Mouse (Mus musculus) G1E-ER4 (cell line): Measurements from ENCODE around the gene Lpar1. TPM values are rescaled to one million over a fixed set of nuclear protein-coding genes. Genes with fewer than 3 reads are reported as not detected.

Experiments used
- GATA1 ChIP-seq: IDR thresholded peaks from one replicate; pipeline ENCODE4 v1.8.0; 2012; ENCODE audit warnings: low read length, inconsistent platforms
- polyA plus RNA-seq: library from polyadenylated mRNA; stranded (reverse); fragments of >175 nt; gene quantifications from 2 replicates; pipeline ENCODE4 v1.2.3, GENCODE M21; 2012

The Lpar1 gene
- polyA plus RNA-seq, 1 experiment = not detected

DNA sequence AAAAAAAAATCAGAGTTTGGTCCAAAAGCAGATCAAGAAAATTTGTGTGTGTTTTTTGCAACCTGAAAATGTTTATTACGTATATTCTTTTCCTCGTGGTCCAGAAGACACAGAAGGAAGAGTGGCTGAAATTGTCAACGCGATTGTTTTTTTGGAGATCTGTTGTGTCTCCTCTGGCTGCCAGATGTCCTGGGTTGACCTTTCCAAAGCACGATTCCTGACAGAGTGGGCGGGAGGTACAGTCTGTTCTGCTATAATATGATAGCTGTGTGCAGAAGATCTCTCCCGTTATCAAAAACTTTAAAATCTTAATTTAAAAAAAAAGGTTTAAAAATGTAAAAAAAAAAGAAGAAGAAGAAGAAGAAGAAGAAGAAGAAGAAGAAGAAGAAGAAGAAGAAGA is 105.9 kb downstream of the Lpar1 start:
- no peak for TF ChIP-seq GATA1

GRCm38 (mm10) chr4:58445846-58446245 is 107.9 kb downstream of the Lpar1 start:
- TF ChIP-seq GATA1 = no peak

DNA sequence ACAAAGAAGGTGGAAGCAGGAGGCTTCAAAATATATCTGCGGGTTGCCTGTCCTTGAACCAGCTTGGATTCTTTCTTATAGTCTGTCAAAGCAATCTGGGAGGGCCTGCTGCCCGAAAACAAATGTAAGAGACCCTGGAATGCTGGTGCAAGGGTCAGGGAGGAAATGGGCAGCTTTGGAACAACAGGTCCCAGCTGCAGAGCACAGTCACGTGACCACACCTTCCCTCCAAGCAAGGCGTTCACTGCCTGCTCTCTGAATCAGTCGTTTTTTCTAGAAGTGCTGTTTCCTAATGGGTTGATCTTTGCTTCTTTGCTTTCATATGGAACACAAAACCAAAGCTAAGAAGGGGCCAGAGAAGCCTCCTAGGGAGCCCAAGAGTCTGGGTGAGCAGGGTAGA is 111.4 kb downstream of the Lpar1 start:
- no peak for TF ChIP-seq GATA1

DNA sequence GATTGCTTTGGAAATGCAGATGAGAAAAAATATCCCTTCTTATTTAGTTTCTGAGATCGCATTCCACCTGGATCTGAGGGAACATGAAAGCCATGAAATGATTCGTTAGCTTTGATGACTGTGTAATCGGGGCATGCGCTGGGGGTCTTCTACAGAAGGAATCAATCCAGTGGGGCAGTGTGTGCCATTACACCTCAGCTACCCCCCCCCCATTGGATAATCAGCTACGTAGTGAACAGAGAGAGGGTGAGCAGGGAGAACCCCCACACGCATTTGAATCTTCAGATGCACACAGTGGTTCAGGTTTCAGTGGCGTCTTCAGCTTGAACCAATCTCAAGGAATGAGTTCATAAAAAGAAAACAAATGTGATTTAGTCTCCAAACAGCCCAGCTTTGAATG is 115.0 kb downstream of the Lpar1 start:
- TF ChIP-seq GATA1 = no peak

DNA sequence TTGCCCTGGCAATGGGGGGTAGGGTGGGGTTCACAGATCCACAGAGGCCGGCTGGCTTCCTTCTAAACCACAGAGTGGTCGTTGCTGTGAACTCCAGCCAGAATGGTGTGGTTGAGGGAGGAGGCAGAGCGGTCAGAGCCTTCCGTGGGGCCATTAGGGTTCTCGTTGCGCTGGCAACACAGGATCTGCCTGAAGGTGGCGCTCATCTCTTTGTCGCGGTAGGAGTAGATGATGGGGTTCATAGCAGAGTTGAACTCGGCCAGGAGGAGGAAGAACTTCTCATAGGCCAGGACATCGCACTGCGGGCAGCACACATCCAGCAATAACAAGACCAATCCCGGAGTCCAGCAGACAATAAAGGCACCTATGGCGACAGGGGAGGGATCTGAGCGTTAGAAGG is 116.4 kb downstream of the Lpar1 start:
- no peak for TF ChIP-seq GATA1

- TF ChIP-seq GATA1 = no peak
These were observed 130.3 kb downstream of the Lpar1 start for GRCm38 (mm10) chr4:58423276-58423930.

GRCm38 (mm10) chr4:58419225-58419624 is 134.5 kb downstream of the Lpar1 start:
- no peak for TF ChIP-seq GATA1

GRCm38 (mm10) chr4:58417319-58417718 is 136.4 kb downstream of the Lpar1 start:
- no peak for TF ChIP-seq GATA1

DNA sequence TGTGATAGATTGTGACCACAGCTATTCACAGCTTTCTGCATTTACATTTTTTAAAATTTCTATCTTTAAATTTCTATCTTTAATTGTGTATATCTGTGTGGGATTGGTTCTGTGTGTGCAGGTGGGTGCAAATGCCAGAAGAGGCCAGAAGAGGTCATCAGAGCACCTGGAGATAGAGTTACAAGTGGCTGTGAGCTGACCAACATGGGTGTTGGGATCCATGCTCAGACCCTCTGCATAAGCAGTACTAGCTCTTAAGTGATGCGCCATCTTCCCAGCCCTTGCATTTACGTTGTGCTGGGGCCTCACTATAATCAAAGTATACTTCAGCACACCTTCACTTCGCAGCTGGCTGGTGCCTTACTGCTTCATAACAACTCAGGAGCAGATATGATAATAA is 138.2 kb downstream of the Lpar1 start:
- no peak for TF ChIP-seq GATA1

- no peak for TF ChIP-seq GATA1
These were observed 140.2 kb downstream of the Lpar1 start for GRCm38 (mm10) chr4:58413188-58414185.

- TF ChIP-seq GATA1 = no peak
These were observed 151.7 kb downstream of the Lpar1 start for GRCm38 (mm10) chr4:58401973-58402501.

DNA sequence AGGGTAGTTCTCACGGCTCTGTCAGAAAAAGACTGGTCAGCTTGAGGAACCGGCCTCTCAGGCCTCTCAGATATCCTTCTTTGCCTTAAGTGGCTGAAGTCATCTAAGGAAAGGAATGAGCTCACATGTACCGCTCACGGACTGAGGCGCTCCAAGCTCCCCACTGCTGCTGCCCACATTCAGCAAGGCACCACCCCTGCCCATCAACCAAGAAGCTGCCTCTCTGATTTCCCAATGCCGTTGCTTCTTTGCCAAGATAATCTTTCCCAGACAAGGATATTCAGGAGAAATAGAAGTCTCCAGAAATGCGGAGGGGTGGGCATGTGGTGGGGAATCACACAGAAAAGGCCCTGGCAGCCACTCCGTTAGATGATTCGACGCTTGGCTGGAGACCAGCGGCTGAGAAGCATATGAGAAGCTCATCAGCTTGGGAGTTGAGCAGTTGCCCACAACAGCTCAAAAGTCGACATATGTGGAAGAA is 152.8 kb downstream of the Lpar1 start:
- no peak for TF ChIP-seq GATA1

Other genes with a start within 250 kb of the Lpar1 start
- not detected in 2 replicates for gene Olfr267, start 233.8 kb upstream of the Lpar1 start, polyA plus RNA-seq